Mouse (Mus musculus): ENCODE measurements around the gene Gopc.
"Not testable (repeated sequence)": the region's sequence is repeated elsewhere in the genome, so short reads cannot be mapped to it uniquely, and the experiment has no call there.

Gene Gopc

DNA sequence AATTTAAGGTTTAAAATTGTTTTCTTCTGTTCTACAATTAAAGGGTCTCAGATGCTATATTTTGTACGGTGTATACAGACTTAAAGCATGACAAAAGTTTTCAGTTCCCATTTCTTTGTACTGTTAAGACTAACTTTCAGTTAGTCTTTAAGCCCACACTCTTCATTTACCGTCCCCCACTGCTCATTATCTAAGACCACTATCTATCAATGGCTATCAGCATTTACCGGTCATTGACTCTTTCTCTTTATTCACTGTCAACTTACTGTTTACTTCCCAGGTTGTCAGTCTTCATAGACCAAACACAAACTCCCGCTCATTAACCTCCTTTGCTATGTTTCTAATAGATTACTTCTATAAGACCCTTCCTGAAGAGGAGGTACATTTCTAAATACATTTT is 5.3 kb upstream of the Gopc start:
- no peak for DNase-seq (ENCODE audit: low spot score in 2 of 2)

DNA sequence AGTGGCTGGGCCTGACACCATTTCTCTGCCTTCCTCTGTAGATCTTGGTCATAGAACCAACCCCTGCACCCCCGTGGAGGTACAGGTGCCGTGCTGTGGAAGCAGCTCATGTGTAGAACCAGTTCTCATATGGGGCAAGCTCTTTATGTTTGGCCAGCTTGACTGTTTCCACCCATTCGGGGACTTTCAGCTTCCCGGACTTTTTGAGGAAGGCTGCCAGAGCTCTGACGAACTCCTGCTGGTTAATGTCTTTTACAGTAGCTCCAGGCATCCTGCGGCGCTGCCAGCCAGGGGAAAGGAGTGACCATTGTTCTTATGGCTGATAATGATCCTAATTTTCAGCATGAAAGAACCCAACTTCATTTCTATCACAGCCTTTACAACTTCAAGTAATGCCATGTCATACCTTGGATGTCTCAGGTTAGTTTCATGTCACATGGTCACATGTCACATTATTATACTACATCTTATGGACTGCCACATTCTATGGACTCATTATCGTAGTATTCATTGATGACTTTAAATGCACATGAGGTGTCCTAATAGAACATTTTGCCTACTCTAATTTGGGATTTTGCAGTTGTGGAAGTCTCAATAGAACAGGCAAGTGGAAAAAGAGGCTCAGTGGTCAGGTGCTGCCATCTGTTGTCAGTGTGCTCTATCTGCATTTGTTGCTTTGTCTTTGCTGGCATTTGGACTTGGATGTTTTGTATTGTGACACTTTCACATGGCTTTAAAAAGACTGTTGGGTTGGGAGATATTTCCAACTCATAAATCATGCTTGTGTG is 3.1 kb upstream of the Gopc start:
- no peak for DNase-seq (ENCODE audit: low spot score in 2 of 2)

DNA sequence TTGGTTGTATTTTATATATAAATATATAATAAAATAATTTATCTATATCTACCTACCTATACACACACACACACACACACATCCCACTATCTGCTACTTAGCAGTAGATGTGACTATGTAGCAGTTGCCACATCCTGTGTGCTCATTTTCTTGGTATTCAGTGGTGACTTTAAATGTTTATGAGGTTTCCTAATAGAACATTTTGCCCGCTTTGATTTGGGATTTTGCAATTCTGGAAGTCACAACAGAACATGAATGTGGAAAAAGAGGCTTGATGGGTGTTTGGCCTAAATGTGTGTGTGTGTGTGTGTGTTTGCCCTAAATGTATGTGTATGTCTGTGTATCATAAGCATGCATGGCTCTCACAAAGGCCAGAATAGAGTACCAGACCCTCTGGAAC is 1.6 kb upstream of the Gopc start:
- DNase-seq (ENCODE audit: low spot score in 2 of 2) = no peak

DNA sequence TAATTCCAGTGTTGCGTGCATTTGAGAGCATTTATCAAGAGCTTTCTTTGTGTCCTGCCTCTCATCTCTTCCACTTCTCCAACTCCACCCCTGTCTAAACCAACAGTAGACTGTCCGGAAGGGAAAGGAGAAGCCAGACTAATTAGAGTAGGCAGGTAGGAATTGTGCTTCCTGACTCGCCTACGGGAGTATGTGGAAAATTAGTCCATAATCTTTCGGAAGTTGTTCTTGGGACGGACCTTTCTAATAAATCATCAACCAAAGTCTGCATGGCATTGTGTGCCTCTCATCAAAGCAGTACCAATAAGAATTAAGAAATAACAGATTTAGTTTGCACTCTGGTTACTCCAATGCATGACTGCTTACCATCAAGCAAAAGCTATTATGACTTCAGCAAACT is 1.1 kb upstream of the Gopc start:
- no peak for DNase-seq (ENCODE audit: low spot score in 2 of 2)

DNA sequence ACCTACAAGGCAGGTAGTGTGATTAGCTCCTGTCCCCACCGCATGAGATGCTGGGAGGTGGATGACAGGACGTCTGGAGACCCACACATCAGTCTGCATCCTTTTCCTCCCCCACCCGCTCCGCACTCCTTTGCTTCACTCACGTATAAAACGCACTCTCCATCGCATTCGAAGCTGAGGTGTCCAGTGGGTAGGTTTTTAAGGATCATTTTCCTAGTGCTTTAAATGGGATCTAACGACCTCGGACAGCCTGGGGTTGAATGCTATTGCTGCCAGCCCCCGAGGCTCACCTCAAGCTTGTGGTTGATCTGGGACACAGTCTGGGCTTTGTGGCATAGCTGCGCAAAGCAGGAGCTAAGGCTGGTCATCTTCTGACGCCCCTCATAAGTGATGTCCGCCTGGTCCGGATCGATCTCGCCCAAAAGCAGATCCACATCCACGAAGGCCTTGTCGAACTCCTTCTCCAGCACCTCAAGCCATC is 563 bp downstream of the Gopc start:
- no peak for DNase-seq (ENCODE audit: low spot score in 2 of 2)

DNA sequence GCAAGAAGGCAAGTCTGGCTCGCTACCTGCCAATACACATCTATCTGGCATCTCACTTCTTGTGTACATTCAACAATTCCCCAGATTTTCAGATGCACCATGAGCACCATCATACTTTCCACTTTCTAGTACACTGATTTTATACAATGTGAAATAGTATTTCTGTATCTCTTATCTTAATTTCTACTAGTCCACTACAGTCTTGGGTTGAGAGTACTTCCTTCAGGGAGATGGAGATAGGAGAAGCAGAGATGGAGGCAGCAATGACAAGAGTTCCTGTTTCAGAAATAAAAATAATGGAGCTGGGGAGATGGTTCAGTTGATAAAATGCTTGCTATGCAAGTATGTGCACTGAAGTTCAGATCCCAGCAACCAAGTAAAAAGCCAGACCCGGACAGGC is 4.1 kb downstream of the Gopc start:
- no peak for DNase-seq (ENCODE audit: low spot score in 2 of 2)

DNA sequence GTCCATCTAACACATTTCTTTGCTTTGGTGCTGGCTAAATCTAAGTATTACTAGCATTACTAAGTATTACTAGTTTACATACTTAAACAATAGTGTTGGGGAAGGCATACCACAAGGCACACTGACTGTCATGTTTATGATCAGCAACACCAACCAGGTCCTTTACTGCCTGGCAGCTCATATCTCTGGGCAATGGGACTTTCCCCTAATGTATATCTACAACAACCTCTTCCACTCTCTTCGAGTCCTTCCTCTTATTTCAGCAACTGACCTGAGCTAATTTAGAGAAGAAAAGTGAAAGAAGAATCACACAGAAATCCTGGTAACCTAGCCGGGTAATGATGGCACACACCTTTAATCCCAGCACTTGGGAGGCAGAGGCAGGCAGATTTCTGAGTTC is 5.5 kb downstream of the Gopc start:
- DNase-seq (ENCODE audit: low spot score in 2 of 2) = no peak

DNA sequence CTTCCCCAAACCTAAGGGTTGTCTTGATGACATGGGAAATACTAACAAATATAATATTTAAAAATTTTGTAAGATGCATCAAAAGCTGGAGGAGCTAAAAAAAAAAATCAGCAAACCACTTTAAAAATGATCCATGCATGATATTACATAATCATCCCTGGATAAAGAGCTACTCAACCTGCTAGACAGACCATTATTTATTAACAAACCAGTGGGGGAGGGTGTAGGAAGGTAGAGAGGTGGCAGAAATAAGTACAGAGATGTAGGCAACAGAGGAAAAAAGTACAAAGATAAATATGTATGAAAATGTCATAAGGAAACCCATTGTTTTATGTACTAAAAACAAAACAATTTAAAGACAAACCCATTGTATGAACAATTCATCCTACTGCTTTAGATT is 7.3 kb downstream of the Gopc start:
- DNase-seq (ENCODE audit: low spot score in 2 of 2) = no peak

DNA sequence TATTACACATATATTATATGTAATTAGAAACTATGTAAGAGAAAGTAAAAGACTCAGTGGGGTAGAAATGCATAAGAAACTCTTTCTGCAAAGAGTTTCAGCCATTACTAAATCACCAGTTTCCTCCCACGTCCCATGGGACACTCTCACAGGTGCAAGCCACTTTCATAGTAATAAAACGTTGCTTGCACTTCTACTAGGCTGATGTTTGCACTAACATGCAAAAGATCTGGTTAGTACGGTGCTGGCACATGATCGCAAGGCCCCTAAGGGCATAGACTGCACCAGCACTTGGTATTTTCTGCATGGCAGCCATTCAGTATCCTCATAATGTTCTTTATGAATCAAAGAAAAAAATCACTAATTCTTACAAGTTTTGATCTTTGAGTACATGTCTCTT is 8.1 kb downstream of the Gopc start:
- no peak for DNase-seq (ENCODE audit: low spot score in 2 of 2)

DNA sequence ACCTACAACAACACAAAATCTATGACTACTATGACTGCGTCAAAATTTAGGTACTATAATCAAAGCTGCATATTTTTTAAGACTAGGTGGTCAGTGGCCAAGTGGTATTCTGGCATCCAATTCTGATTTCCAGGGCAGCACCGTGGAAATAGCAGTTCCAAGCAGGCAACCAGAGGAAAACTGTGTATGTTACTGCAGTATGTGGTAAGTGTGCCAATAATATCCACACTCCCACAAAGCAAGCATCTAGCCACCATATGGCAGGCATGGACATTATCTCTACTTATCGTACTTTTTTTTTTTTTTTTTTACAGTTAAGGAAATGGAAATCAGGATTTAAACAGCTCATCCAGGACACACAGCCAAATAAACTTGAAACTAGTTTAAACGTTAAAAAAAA is 13.5 kb downstream of the Gopc start:
- no peak for DNase-seq (ENCODE audit: low spot score in 2 of 2)

DNA sequence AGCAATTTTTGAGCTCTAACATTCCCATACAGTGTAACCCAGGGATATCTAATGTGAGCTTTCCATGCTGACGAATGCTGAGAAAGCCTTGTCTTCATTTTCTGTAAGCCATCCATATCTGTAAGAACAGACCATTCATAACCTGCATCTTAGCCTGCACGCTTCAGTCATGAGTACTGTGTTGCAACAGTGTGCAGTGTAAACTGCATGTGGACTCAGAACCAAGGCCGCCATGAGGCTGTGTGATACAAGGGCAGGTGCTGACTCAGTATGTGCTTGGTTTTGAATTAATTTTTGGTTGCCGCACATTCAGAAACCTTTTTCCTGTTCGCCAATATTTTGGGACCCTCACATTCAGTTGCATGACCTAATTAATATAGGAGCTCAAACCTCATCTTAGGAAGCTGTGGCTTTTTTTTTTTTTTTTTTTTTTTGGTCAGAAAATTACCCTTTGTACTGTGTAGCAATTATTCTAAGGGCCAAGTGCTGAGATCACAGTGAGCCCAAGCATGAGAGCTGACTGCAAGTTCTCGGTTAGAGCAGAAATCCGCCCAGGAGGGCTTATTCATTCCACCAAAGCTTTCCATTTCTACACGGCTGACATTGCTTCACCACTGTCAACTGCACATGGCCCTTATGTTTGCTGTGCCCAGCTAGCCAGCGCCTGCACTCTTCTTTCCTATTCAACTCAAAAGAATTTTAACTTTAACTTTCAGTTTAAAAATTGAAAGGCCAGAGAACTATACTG is 20.9 kb downstream of the Gopc start:
- DNase-seq (ENCODE audit: low spot score in 2 of 2) = no peak

DNA sequence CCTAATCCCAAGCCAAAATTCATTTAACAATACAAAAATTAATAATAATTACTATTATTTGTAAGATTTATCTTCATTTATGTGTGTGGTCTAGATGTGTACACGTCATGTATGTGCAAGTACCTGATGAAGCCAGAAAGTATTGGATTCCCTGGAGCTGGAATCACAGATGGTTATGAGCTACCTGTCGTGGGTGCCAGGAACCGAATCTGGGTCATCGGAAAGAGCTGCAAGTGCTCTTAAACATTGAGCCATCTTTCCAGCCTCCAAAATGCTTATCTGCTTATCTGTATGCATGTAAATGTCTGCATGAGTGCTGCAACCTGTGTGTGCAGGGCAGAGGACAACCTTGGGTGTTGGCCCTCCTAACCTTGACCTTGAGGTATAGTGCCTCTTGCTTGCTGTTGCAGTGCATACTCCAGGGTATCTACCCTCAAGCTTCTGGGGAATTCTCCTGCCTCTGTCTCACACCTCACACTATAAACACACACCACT is 21.6 kb downstream of the Gopc start:
- no peak for DNase-seq (ENCODE audit: low spot score in 2 of 2)

DNA sequence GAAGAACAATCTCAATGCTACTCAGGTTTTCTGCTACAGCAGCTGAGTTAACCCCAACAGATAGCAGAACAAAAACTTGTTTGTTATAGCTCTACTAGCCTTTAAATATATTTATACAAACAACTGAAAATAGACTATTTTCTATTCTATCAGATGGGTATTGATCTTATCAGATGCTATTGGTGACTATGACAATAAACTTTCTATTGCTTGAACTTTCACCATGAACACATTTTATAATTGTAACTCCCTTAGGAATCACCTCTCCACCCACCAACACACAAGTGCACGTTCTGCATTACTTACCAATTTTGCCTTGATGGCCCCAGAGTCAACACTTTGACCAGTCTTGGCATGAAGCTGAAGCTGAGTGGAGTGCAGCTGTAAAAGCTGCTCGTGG is 23.5 kb downstream of the Gopc start, which contains the start of gene Gm26741:
Gene Gm26741 (plus strand): TSS at position 301 of the 400 bp plus-strand sequence.
- DNase-seq (ENCODE audit: low spot score in 2 of 2) = no peak

DNA sequence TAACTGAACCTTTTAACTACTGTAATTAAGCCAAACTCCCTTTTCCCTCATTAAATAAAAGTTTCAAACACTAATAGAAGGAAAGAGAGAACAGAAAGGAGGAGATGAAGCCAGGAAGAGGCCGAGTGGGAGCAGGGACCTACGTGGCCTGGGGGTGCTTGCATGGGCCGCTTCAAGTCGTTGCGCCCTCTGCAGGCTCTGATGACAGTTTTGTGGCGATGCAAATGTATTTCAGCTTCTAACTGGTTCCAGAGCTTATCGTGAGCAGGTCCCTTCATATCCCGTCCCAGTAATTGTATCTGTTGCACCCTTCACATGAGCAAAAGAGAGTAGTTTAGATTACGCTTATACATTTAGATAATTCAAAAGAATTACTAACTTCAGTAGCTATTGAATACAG is 28.7 kb downstream of the Gopc start:
- DNase-seq (ENCODE audit: low spot score in 2 of 2) = no peak

DNA sequence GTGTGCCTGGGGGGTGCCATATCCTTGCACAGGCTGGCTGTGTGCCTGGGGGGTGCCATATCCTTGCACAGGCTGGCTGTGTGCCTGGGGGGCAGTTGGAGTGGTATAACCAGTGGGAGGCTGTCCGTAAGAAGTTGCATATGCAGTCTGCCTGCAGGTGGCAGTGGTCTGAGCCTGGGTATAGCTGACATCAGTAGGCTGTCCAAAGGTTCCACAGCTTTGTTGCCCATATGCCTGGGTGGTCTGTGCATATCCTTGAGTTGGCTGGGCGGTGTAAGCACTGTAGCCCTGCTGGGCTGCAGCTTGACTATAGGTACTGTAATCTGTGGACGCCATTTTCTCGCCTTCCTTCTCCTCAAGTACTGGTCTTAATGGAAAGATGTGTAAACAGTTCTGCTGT is 38.6 kb downstream of the Gopc start:
- not testable (repeated sequence) for DNase-seq (ENCODE audit: low spot score in 2 of 2)

DNA sequence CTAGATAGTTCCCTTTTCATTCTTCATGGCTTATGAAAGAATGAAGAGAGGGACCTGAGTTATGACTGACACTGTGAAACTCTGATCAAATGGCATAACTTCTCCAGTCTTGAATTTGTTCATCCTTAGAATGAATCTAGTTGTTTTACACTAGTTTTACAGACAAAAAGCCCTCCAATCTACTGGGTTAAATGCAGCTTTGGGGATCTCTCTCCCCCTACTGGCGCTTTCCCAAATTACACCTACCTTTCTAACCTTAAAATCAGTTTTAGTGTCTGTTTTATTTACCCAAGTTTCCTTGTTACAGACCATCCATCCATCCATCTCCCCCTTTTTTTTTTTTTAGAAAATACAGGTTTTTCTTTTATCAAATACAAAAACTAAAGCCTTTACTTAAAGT is 50.9 kb downstream of the Gopc start:
- no peak for DNase-seq (ENCODE audit: low spot score in 2 of 2)

DNA sequence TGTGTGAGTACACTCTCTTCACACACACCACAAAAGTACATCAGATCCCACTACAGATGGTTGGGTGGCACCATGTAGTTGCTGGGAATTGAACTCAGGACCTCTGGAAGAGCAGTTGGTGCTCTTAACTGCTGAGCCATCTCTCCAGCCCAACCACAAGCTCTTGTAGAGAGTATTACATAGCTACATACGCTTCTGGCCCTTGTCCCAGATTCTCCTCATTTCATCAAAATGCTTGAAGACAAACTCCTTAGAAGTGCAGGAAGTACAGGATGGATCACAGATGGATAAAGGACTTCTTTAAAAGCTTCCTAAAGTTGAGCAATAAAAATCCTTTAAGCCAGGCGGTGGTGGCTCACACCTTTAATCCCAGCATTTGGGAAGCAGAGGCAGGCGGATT is 60.0 kb downstream of the Gopc start:
- DNase-seq (ENCODE audit: low spot score in 2 of 2) = no peak

DNA sequence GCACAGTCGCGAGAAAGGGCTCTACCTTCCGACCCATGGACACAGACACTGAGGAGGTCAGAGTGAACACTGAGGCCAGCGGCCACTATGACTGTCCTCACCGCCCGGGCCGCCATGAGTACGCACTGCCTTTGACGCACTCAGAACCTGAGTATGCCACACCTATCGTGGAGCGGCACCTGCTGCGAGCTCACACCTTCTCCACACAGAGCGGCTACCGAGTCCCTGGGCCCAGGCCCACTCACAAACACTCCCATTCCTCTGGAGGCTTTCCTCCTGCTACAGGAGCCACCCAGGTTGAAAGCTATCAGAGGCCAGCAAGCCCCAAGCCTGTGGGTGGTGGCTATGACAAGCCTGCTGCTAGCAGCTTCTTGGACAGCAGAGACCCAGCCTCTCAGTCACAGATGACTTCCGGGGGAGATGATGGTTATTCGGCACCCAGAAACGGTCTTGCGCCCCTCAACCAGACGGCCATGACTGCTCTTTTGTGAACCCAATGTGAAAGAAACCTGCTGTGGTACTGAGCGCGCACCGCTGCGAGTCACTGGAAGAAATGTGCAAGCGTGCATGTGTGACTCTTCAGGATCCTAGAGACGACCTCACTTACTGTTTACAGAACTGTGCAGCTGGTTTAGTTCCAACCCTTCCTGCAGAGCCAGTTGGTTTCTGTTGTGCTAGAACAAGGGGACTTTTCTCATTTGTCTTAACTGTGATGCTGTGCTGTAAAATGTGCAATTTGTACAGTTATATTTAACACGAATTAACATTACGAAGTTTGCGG is 62.2 kb downstream of the Gopc start:
- DNase-seq (ENCODE audit: low spot score in 2 of 2) = no peak

DNA sequence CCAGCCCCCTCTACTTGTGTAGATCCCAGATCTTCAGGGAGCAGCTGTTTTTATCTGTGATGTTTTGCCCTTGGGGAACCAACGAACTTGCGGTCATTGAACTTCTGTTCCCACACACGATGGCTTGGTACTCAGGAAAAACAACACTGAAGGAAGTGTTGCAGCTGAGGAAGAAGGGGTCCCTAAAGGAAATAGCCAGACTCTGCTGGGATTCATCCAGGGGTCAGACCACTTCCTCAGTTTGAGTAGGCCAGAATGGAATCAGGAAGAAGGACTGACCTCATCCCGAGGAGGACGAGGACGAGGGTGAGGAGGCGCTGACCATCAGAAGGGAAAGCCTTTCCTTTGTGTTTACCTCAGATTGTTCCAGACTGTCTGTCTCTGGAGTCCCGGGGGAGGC is 72.7 kb downstream of the Gopc start:
- DNase-seq (ENCODE audit: low spot score in 2 of 2) = no peak

DNA sequence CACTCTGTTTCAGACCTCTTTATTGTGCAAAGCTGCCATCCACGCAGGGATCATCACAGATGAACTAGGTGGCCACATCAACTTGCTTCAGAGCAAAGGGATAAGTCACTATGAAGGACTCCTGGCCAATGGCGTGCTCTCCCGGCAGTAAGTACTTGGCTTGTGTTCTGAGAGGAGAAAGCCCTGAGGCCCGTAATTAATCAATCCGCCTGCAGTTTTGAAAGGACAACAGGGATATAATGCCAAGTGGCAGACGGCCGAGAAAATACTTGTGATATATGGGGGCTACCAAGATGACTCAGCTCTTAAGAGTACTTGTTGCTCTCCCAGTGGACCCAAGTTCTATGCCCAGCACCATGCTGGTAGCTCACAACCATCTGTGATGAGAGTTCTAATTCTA is 77.3 kb downstream of the Gopc start:
- no peak for DNase-seq (ENCODE audit: low spot score in 2 of 2)

DNA sequence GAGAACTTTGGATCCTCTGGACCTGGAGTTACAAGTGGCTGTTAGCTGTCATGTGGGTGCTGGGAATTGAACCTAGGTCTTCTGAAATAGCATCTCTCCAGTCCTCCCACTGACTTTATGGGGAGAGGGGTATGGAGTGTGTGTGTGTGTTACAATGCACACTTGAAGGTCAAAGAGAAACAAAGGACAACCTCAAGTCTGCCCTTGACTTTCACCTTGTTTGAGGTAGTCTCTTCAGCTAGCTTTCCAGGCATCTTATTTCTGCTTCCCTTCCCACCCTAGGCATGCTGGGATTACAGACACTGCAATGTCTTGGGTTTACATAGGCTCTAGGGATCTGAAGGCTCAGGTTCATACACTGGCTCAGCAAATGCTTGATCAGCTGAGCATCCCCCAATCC is 79.7 kb downstream of the Gopc start:
- no peak for DNase-seq (ENCODE audit: low spot score in 2 of 2)

DNA sequence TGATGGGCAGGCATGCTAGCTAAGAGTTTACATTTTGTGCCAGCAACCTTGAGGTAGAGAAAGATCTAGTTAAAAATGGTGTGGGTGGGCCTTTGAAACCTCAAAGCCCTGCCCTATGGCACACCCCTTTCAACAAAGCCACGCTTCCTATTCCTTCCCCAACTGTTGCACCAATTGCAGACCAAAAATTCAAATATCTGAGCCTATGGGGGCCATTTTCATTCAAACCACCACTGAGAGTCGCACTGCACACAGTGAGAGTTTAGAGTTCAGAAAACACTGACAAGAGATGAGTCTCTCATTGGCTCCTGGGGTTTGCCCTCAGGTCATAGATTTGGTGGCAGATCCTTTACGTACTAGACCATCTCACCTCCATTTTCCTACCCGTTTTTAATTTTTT is 80.2 kb downstream of the Gopc start:
- no peak for DNase-seq (ENCODE audit: low spot score in 2 of 2)

All from urinary bladder, postnatal 4 days (tissue).